Mouse (Mus musculus) forelimb bud, embryonic 11.5 days (tissue): ENCODE measurements around the gene Rflnb.
A peak's percentile ranks its signal among the peaks of the same experiment; 100 is the strongest.

Source experiments
- DNase-seq: peaks from one replicate; pipeline ENCODE4 v3.0.0-alpha.2; 2012; ENCODE audit warnings: low read depth, low spot score

The Rflnb gene

GRCm38 (mm10) chr11:76027139-76028071 is at the start of gene Rflnb:
Gene Rflnb, minus strand, starts transcription at chr11:76027782.
- DNase-seq: peak; percentile 79

DNA sequence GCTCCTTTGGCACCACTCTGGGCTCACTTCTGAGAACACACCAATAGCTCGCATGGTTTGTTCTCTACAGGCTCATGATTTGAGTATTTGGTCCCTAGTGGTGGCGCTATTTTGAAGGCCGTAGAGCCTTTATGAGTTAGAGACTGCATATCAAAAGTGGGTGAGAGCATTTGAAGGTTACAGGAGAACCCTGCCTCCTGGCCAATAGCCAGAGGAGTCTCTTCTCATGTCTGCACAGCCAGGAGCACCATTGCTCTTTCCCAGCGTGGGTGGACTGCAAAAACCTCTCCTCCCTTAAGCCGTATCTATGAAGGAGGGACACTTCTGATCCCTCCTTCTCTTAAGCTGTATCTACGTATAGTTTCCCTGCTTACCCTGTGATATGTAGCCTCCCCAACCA is 49.8 kb upstream of the Rflnb start:
- no peak for DNase-seq

- DNase-seq: peak; percentile 49
These were observed 46.9 kb upstream of the Rflnb start for GRCm38 (mm10) chr11:76074296-76075093.

DNA sequence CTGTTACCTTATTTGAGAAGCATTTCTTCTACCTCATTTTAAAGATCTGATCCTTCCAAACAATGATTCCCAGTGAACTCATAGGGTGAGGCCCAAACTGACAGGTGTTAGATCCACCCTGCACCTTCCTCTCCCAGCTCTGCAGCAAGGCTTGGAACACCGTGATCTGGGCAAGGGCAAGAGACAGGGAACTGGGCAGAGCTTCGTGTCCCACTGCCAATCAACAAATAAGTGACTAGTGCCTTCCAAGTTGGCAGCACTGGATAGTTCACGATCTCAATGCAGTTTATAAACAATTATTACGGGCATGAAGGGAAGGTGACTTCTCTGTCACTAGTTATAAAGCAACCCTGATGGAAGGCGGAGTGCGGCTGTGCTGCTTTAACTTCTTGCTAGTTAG is 42.2 kb upstream of the Rflnb start:
- DNase-seq: no peak

DNA sequence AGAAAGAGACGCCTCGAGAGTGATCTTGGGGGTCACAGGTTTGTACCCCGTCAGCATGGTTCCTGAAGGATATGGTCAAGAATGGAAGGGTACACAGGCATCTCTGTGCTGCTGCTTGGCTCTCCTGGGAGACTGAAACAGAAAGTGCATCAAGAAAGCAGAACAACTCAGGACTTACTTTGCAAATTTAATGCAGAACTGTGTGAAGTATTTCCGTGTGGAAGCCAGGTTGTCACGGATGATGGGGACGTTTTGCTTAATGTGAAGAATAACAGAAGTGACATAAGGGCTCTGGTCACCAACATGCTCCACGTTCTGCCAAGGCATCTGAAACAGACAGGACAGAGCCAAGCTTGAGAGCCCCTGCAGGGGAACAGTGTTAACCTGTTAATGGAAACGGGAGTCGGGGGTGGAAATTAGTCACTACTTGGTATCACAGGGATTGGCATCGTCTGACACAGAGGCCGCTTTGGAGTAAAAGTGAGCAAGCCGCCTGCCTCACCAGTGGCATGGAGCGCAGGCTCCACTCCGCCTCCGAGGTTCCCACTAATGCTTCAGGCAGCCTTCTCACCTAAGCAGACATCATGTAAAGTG is 39.1 kb upstream of the Rflnb start:
- DNase-seq: no peak

DNA sequence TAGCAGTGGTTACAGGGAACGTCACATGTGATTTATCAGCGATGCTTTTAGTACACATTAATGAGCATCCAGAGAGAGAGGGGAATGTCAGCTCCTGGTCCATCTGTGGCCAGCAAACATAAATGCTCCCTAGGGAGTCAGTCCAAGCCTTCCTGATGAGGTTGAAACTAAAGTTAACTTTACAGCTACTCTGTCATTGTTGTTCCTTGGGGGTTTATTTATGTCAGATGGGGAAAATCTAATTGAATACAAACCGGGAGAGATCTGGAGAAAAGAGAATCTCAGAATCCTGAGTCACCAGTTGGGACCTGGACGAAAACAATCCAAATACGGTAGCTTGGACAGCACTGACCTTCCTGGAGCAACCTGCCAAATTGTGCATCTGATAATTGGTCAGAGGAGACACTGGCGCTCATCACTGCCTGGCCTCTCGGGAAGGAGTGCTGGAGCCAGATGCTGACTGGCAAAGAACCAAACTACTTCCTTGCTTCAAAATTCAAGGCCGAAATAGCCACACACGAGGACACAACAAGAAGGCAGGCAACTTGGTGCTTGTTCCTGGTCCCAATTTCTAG is 38.0 kb upstream of the Rflnb start:
- no peak for DNase-seq

- no peak for DNase-seq
These were observed 36.8 kb upstream of the Rflnb start for GRCm38 (mm10) chr11:76064411-76064810.

- DNase-seq: no peak
These were observed 33.3 kb upstream of the Rflnb start for GRCm38 (mm10) chr11:76060906-76061305.

DNA sequence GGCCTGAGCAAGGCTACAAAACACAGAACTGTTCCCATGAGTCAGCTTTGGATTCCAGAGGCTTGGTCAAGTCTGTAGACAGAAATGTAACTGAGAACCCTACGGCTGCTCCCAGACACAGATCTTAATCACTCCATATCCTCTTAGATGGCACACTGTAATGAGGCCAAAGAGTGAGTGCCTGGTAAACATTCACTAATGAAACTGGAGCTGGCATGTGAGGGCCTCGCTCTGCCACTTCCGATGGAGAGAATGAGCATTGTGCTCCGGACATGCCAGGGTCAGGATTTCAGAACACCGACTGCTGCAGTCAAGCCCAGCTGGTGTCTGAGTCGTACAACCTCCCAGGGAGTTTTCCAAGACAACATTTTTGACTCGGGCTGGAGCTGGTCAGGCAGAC is 32.4 kb upstream of the Rflnb start:
- no peak for DNase-seq

GRCm38 (mm10) chr11:76056487-76056886 is 28.9 kb upstream of the Rflnb start:
- DNase-seq: no peak

DNA sequence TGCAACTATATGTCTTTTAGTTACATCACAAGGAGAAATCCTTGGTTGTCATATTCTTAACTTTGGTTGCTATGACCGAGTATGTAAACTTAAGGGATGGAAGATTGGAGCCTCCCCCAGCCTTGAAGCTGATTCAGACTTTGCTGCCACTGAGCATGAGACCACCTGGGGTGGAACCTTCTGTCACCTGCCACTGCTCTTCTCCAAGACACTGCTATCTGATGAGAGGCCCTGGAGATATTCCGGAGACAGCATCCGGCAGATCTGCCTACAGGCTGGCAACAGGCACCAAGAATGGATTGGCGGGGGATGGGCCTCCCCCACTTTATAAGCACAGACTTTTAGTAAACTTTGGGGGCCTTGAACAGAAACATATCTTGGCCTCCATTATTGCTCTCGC is 24.9 kb upstream of the Rflnb start:
- no peak for DNase-seq

DNA sequence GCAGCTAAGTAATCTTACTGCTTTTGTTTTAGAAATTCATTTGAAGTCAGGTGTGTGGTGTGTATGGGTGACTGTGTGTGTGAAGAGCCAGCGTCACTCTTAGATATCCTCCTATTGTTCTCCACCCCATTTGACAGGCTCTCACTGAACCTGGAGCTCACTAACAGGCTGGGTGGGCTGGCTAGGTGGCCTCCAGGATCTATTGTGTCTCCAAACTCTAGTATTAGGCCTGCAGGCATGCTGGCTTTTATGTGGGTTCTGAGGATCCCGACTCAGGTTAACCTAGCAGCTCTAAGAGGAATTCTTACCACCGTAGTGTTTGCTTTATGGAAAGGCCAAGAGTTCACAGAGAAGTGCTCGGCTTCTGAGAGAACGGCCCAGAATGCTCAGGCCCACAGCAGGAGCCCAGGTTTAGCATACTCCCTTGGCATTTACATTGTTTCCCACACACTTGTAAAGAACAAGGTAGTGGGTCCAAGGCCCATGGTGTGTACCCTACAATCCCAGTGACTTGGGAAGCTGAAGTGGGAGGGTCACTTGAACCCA is 23.5 kb upstream of the Rflnb start:
- no peak for DNase-seq

- no peak for DNase-seq
These were observed 22.9 kb upstream of the Rflnb start for GRCm38 (mm10) chr11:76050509-76050908.

- no peak for DNase-seq
These were observed 17.8 kb upstream of the Rflnb start for GRCm38 (mm10) chr11:76045367-76045766.

- no peak for DNase-seq
These were observed 16.9 kb upstream of the Rflnb start for GRCm38 (mm10) chr11:76044468-76044867.

DNA sequence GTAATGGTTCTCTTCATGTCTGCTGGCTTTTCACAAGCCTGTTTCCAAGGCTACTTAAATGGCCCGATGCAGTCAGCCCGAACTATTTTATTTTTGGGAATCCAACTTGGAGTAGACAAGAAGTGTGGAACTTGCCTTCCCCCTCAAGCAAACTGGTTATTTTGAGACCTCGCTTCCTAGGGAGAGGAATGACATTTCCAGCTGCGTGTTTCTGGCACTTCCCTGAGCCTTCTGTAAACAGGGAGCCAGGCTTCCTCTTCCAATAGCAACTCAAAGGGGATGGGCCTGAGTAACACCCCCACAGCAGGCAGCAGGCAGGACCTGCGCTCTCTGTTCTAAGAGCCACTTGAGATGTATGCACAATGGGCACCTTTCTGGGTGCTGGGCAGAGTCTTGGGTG is 15.3 kb upstream of the Rflnb start:
- DNase-seq: no peak

DNA sequence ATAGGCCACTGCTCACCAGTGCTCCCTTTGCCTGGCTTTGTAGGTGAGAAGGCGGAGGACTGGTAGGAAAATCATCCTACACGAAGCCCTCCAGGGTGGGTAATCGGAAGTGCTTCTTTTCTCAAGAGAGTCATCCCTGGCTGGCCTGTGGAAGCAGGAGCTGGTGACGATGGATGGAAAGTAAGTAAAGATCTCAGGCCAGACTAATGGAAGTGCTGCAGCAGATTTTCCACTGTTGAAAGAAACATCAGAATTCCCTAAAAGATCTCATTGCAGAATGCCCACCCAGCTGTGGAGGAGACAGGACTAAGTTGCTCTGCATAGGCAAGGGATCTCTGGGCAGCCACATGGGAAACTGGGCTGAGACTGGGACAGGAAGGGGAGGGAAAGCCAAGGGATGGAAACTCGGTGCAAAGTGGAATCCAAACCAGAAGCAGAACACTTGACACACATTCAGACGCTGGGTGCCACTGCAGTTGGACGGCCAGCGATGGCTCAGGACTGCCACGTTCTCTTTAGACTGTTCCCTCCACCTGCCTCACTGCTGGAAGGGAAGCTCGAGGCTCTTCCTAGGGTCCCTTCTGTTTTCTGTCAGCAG is 14.6 kb upstream of the Rflnb start:
- DNase-seq: no peak

GRCm38 (mm10) chr11:76040761-76041376 is 13.3 kb upstream of the Rflnb start:
- no peak for DNase-seq

- no peak for DNase-seq
These were observed 12.5 kb upstream of the Rflnb start for GRCm38 (mm10) chr11:76040106-76040505.

GRCm38 (mm10) chr11:76039271-76040053 is 11.9 kb upstream of the Rflnb start:
- no peak for DNase-seq
